Mouse (Mus musculus) stomach, embryonic 16.5 days (tissue): Measurements from ENCODE around the gene Gm17409. TPM values are rescaled to one million over a fixed set of nuclear protein-coding genes. Genes with fewer than 3 reads are reported as not detected.

Experiments used
- ATAC-seq: fragments of 200-750 bp; cut with Nextera tagmentation; 2 replicates; pipeline ENCODE4 v1.8.0; 2017; ENCODE audit warnings: moderate number of reproducible peaks, moderate TSS enrichment; ENCODE audit not compliant: insufficient read depth, low FRiP score
- H3K27ac ChIP-seq: fragments of 300-500 bp; sonication (generic); 2 replicates; pipeline ENCODE4 v1.5.1; 2014; ENCODE audit warnings: low read length
- H3K27me3 ChIP-seq: fragments of 300-500 bp; sonication (generic); 2 replicates; pipeline ENCODE4 v1.6.1; 2014; ENCODE audit warnings: low read length, control low read depth, mixed read lengths; ENCODE audit not compliant: control insufficient read depth, insufficient read depth
- H3K36me3 ChIP-seq: fragments of 300-500 bp; sonication (generic); 2 replicates; pipeline ENCODE4 v1.6.1; 2014; ENCODE audit warnings: low read length; ENCODE audit not compliant: control insufficient read depth, insufficient read depth
- H3K4me1 ChIP-seq: fragments of 300-500 bp; sonication (generic); 2 replicates; pipeline ENCODE4 v1.6.1; 2014; ENCODE audit warnings: low read length, control low read depth, mixed read lengths; ENCODE audit not compliant: control insufficient read depth, insufficient read depth
- H3K4me2 ChIP-seq: fragments of 300-500 bp; sonication (generic); 2 replicates; pipeline ENCODE4 v1.6.1; 2014; ENCODE audit warnings: low read depth, low read length, mixed read lengths
- H3K4me3 ChIP-seq: fragments of 300-500 bp; sonication (generic); replicated peaks from 2 replicates; pipeline ENCODE4 v1.5.1; 2014; ENCODE audit warnings: mild to moderate bottlenecking, low read length
- H3K9ac ChIP-seq: fragments of 300-500 bp; sonication (generic); 2 replicates; pipeline ENCODE4 v1.6.1; 2014; ENCODE audit warnings: low read length
- H3K9me3 ChIP-seq: fragments of 300-500 bp; sonication (generic); replicated peaks from 2 replicates; pipeline ENCODE4 v1.6.1; 2016; ENCODE audit warnings: low read length, control low read depth; ENCODE audit not compliant: control insufficient read depth
- WGBS: fragments of 180-500 bp; shearing (Covaris S2); extraction: QIAGEN DNeasy Blood & Tissue Kit; methylation state at CpG from one replicate; pipeline ENCODE4 v1.1.7; 2014; 5-methylcytosine and 5-hydroxymethylcytosine counted together
- polyA plus RNA-seq: library from polyadenylated mRNA; unstranded; fragments of >200 nt; fragmentation: Nextera tagmentation; extraction: Ambion mirVana; gene quantifications from 2 replicates; pipeline ENCODE4 v1.2.1, GENCODE M21; 2015

The Gm17409 gene
- polyA plus RNA-seq, 1 experiment from 2014 or later, result not detected

- no peak overlapping the region for H3K9ac ChIP-seq
- ATAC-seq, result no peak
- H3K36me3 ChIP-seq, result no peaks in the 10 kb centered on the region
- H3K27me3 ChIP-seq, result no peaks in the 10 kb centered on the region
- H3K27ac ChIP-seq, result peak overlapping the region; percentile 32; the same call in 1 of the 2 replicates
- H3K4me3 ChIP-seq, result no peak overlapping the region
- peaks cover 43% of the 10 kb centered on the region for H3K4me1 ChIP-seq
- no peak overlapping the region for H3K4me2 ChIP-seq
- WGBS, result 80% methylated on average over 9 of the region's 9 CpGs
- H3K9me3 ChIP-seq, result no peaks in the 10 kb centered on the region
These were observed 19.4 kb downstream of the Gm17409 start for GRCm38 (mm10) chr2:58489275-58489674.

GRCm38 (mm10) chr2:58493685-58494635 is 24.0 kb downstream of the Gm17409 start:
- Histone ChIP-seq H3K4me2 (no peak overlapping the region), H3K36me3 (peaks cover 2% of the 10 kb centered on the region; the same call in 1 of the 2 replicates), H3K9me3 (no peaks in the 10 kb centered on the region), H3K27ac (no peak overlapping the region), H3K4me1 (peaks cover 10% of the 10 kb centered on the region), H3K9ac (no peak overlapping the region), H3K27me3 (no peaks in the 10 kb centered on the region), H3K4me3 (no peak overlapping the region)
- 88% methylated on average over 18 of the region's 18 CpGs for WGBS
- ATAC-seq, result no peak

- 76% methylated on average over 3 of the region's 3 CpGs for WGBS
- Histone ChIP-seq H3K4me2 (no peak overlapping the region), H3K27ac (no peak overlapping the region; the same call in 1 of the 2 replicates), H3K9ac (no peak overlapping the region), H3K4me1 (peaks cover 8% of the 10 kb centered on the region), H3K36me3 (peaks cover 2% of the 10 kb centered on the region; the same call in 1 of the 2 replicates), H3K4me3 (no peak overlapping the region), H3K9me3 (no peaks in the 10 kb centered on the region), H3K27me3 (no peaks in the 10 kb centered on the region)
- ATAC-seq, result no peak
These were observed 25.4 kb downstream of the Gm17409 start for GRCm38 (mm10) chr2:58495271-58495670.

- 63% methylated on average over 8 of the region's 8 CpGs for WGBS
- H3K9me3 ChIP-seq, result no peaks in the 10 kb centered on the region
- peak; percentile 50; the same call in 1 of the 2 replicates for ATAC-seq
These were observed 26.9 kb downstream of the Gm17409 start for GRCm38 (mm10) chr2:58496647-58497410.

GRCm38 (mm10) chr2:58505306-58506090 is 35.6 kb downstream of the Gm17409 start:
- no peak overlapping the region for H3K4me2 ChIP-seq
- no peak overlapping the region for H3K27ac ChIP-seq
- no peaks in the 10 kb centered on the region for H3K27me3 ChIP-seq
- H3K36me3 ChIP-seq, result no peaks in the 10 kb centered on the region
- no peaks in the 10 kb centered on the region for H3K9me3 ChIP-seq
- H3K4me3 ChIP-seq, result no peak overlapping the region
- ATAC-seq, result no peak
- no peaks in the 10 kb centered on the region for H3K4me1 ChIP-seq
- H3K9ac ChIP-seq, result no peak overlapping the region
- 78% methylated on average over 9 of the region's 9 CpGs for WGBS

More at GRCm38 (mm10) chr2:58496647-58497410, 26.9 kb downstream of the Gm17409 start:
- Histone ChIP-seq H3K4me2 (no peak overlapping the region; the same call in 1 of the 2 replicates), H3K4me1 (peaks cover 10% of the 10 kb centered on the region), H3K27me3 (no peaks in the 10 kb centered on the region), H3K9ac (no peak overlapping the region), H3K27ac (0 out of 2 replicates have a peak overlapping the region, but pooled peaks have one; percentile 7), H3K36me3 (peaks cover 2% of the 10 kb centered on the region; the same call in 1 of the 2 replicates), H3K4me3 (no peak overlapping the region)

- H3K4me3 ChIP-seq, result no peak overlapping the region
- WGBS, result 57% methylated on average over 8 of the region's 8 CpGs
These were observed 40.3 kb downstream of the Gm17409 start for GRCm38 (mm10) chr2:58510192-58510591.

GRCm38 (mm10) chr2:58513212-58513611 is 43.3 kb downstream of the Gm17409 start:
- no peak overlapping the region for H3K4me2 ChIP-seq
- no peaks in the 10 kb centered on the region for H3K27me3 ChIP-seq
- WGBS, result 72% methylated on average over 3 of the region's 3 CpGs
- H3K4me3 ChIP-seq, result no peak overlapping the region
- peaks cover 9% of the 10 kb centered on the region for H3K4me1 ChIP-seq
- H3K9me3 ChIP-seq, result no peaks in the 10 kb centered on the region
- H3K9ac ChIP-seq, result no peak overlapping the region
- H3K36me3 ChIP-seq, result no peaks in the 10 kb centered on the region
- no peak for ATAC-seq
- H3K27ac ChIP-seq, result no peak overlapping the region

More at GRCm38 (mm10) chr2:58510192-58510591, 40.3 kb downstream of the Gm17409 start:
- H3K27ac ChIP-seq, result no peak overlapping the region
- no peak overlapping the region for H3K9ac ChIP-seq
- H3K27me3 ChIP-seq, result no peaks in the 10 kb centered on the region
- no peaks in the 10 kb centered on the region for H3K9me3 ChIP-seq
- H3K4me1 ChIP-seq, result peaks cover 5% of the 10 kb centered on the region
- H3K4me2 ChIP-seq, result no peak overlapping the region
- no peaks in the 10 kb centered on the region for H3K36me3 ChIP-seq
- no peak for ATAC-seq

- no peak overlapping the region for H3K27ac ChIP-seq
- H3K9ac ChIP-seq, result no peak overlapping the region
- no peaks in the 10 kb centered on the region for H3K36me3 ChIP-seq
- H3K27me3 ChIP-seq, result no peaks in the 10 kb centered on the region
- ATAC-seq, result no peak
- WGBS, result 93% methylated on average over 11 of the region's 11 CpGs
- no peak overlapping the region for H3K4me2 ChIP-seq
- H3K4me3 ChIP-seq, result no peak overlapping the region
- no peaks in the 10 kb centered on the region for H3K9me3 ChIP-seq
- peaks cover 9% of the 10 kb centered on the region for H3K4me1 ChIP-seq
These were observed 44.6 kb downstream of the Gm17409 start for GRCm38 (mm10) chr2:58514489-58514888.
